Mouse (Mus musculus) CH12.LX (cell line): Measurements from ENCODE around the gene Aebp1. TPM values are rescaled to one million over a fixed set of nuclear protein-coding genes. Genes with fewer than 3 reads are reported as not detected.

Experiments
- DNase-seq: peaks from one replicate; pipeline ENCODE4 v3.0.0-alpha.2; 2013; ENCODE audit errors: extremely low read depth
- H3K27ac ChIP-seq: 2 replicates; pipeline ENCODE4 v1.5.1; 2012; ENCODE audit warnings: low read depth, mild to moderate bottlenecking, control low read depth, moderate library complexity; ENCODE audit not compliant: insufficient read depth
- H3K27me3 ChIP-seq: replicated peaks from 2 replicates; pipeline ENCODE3; 2012; ENCODE audit warnings: inconsistent platforms
- H3K36me3 ChIP-seq, 2 experiments: replicated peaks in 1 of 2; 2 replicates each; pipeline versions ENCODE3 to v1.6.1; 2012; ENCODE audit warnings: inconsistent platforms in 1 of 2, low read length in 1 of 2, mild to moderate bottlenecking in 1 of 2, mixed read lengths in 1 of 2, moderate library complexity in 1 of 2; ENCODE audit not compliant: control insufficient read depth in 1 of 2, insufficient read depth in 1 of 2
- H3K4me1 ChIP-seq, 2 experiments: 2 replicates each; pipeline ENCODE4 v1.6.1; 2012; ENCODE audit warnings: inconsistent platforms in 1 of 2, moderate library complexity in 1 of 2; ENCODE audit not compliant: insufficient read depth in 2 of 2, control insufficient read depth in 1 of 2
- H3K4me2 ChIP-seq: 2 replicates; pipeline ENCODE4 v1.6.1; 2012; ENCODE audit warnings: low read depth, mild to moderate bottlenecking, control low read depth; ENCODE audit not compliant: poor library complexity, insufficient read depth, severe bottlenecking
- H3K4me3 ChIP-seq, 3 experiments: fragments of 150-350 bp in 1 of 3; sonication (generic) in 1 of 3; replicated peaks in 1 of 3; 2 replicates each; pipeline versions ENCODE3 to v1.5.1; 2011 to 2012; ENCODE audit warnings: low read depth in 2 of 3, low read length in 2 of 3, mild to moderate bottlenecking in 2 of 3, moderate library complexity in 2 of 3, control low read depth in 1 of 3, improper control_type of control experiment in 1 of 3, inconsistent platforms in 1 of 3, mixed read lengths in 1 of 3; ENCODE audit not compliant: poor library complexity in 1 of 3
- H3K79me2 ChIP-seq: replicated peaks from 2 replicates; pipeline ENCODE4 v1.6.1; 2012; ENCODE audit warnings: mild to moderate bottlenecking, moderate library complexity; ENCODE audit not compliant: control insufficient read depth, poor library complexity, insufficient read depth, severe bottlenecking; ENCODE audit errors: extremely low read depth
- H3K9ac ChIP-seq: 2 replicates; pipeline ENCODE4 v1.6.1; 2012; ENCODE audit warnings: low read depth, mild to moderate bottlenecking, control low read depth, moderate library complexity; ENCODE audit not compliant: insufficient read depth
- H3K9me3 ChIP-seq: replicated peaks from 2 replicates; pipeline ENCODE3; 2012; ENCODE audit warnings: low read length, inconsistent platforms, mixed read lengths
- BHLHE40 ChIP-seq: IDR thresholded peaks from 2 replicates; pipeline ENCODE4 v1.6.1; 2011; ENCODE audit warnings: mild to moderate bottlenecking, low read depth, low read length, improper control_type of control experiment
- CTCF ChIP-seq, 2 experiments: IDR thresholded peaks in 1 of 2; conservative IDR thresholded peaks in 1 of 2; 2 replicates each; pipeline ENCODE4 v1.5.1; 2011 to 2012; ENCODE audit warnings: low read depth in 2 of 2, low read length in 2 of 2, improper control_type of control experiment in 1 of 2, inconsistent platforms in 1 of 2, mild to moderate bottlenecking in 1 of 2, moderate library complexity in 1 of 2
- E2F4 ChIP-seq: IDR thresholded peaks from 2 replicates; pipeline ENCODE4 v1.6.1; 2011; ENCODE audit warnings: low read depth, low read length, improper control_type of control experiment; ENCODE audit not compliant: insufficient replicate concordance
- IRF4 ChIP-seq: IDR thresholded peaks from 2 replicates; pipeline ENCODE4 v1.6.1; 2014; ENCODE audit warnings: low read depth, mild to moderate bottlenecking, inconsistent platforms, low read length, improper control_type of control experiment
- JUN ChIP-seq: IDR thresholded peaks from 2 replicates; pipeline ENCODE4 v1.6.1; 2011; ENCODE audit warnings: low read depth, mild to moderate bottlenecking, low read length, improper control_type of control experiment, moderate library complexity; ENCODE audit not compliant: insufficient read depth
- MAFK ChIP-seq: IDR thresholded peaks from 2 replicates; pipeline ENCODE4 v1.6.1; 2011; ENCODE audit warnings: low read length, improper control_type of control experiment; ENCODE audit not compliant: insufficient replicate concordance
- MAX ChIP-seq: IDR thresholded peaks from 2 replicates; pipeline ENCODE4 v1.6.1; 2011; ENCODE audit warnings: low read length, improper control_type of control experiment
- MYC ChIP-seq: IDR thresholded peaks from 2 replicates; pipeline ENCODE4 v1.6.1; 2011; ENCODE audit warnings: low read depth, mild to moderate bottlenecking, improper control_type of control experiment, low read length
- NRF1 ChIP-seq: IDR thresholded peaks from 2 replicates; pipeline ENCODE4 v1.6.1; 2014; ENCODE audit warnings: low read depth, mild to moderate bottlenecking, inconsistent platforms, low read length, improper control_type of control experiment, moderate library complexity
- PAX5 ChIP-seq: IDR thresholded peaks from 2 replicates; pipeline ENCODE4 v1.6.1; 2012; ENCODE audit warnings: low read length, inconsistent platforms, mixed read lengths
- POLR2AphosphoS2 ChIP-seq: IDR thresholded peaks from 2 replicates; pipeline ENCODE4 v1.6.1; 2011; ENCODE audit warnings: low read depth, low read length, improper control_type of control experiment
- RAD21 ChIP-seq: IDR thresholded peaks from 2 replicates; pipeline ENCODE4 v1.6.1; 2011; ENCODE audit warnings: low read depth, mild to moderate bottlenecking, low read length, improper control_type of control experiment, moderate library complexity
- SIN3A ChIP-seq: IDR thresholded peaks from 2 replicates; pipeline ENCODE4 v1.6.1; 2012; ENCODE audit warnings: low read length, improper control_type of control experiment, inconsistent platforms
- SMC3 ChIP-seq: IDR thresholded peaks from 2 replicates; pipeline ENCODE4 v1.6.1; 2011; ENCODE audit warnings: low read depth, low read length, improper control_type of control experiment
- TBP ChIP-seq: conservative IDR thresholded peaks from 2 replicates; pipeline ENCODE4 v1.6.1; 2011; ENCODE audit warnings: low read depth, low read length, improper control_type of control experiment
- TCF12 ChIP-seq: IDR thresholded peaks from 2 replicates; pipeline ENCODE4 v1.6.1; 2014; ENCODE audit warnings: low read depth, mild to moderate bottlenecking, inconsistent platforms, low read length, improper control_type of control experiment
- UBTF ChIP-seq: IDR thresholded peaks from 2 replicates; pipeline ENCODE4 v1.6.1; 2012; ENCODE audit warnings: low read depth, mild to moderate bottlenecking, inconsistent platforms, low read length, improper control_type of control experiment, moderate library complexity
- USF1 ChIP-seq: IDR thresholded peaks from 2 replicates; pipeline ENCODE4 v1.6.1; 2014; ENCODE audit warnings: low read depth, mild to moderate bottlenecking, inconsistent platforms, low read length, improper control_type of control experiment
- USF2 ChIP-seq: conservative IDR thresholded peaks from 2 replicates; pipeline ENCODE4 v1.6.1; 2011; ENCODE audit warnings: low read depth, low read length, improper control_type of control experiment
- ZNF384 ChIP-seq: IDR thresholded peaks from 2 replicates; pipeline ENCODE4 v1.6.1; 2012; ENCODE audit warnings: low read depth, low read length, improper control_type of control experiment, inconsistent platforms
- dilution Hi-C: fragments of 300-500 bp; cut with MboI; formaldehyde crosslinking; loops from 2 replicates; pipeline ENCODE4 v1.14.3; 2020; ENCODE audit warnings: low sequenced_read_pairs; ENCODE audit not compliant: extremely low pct_unique_long_range_greater_than_20kb, extremely low pct_ligation_motif_present
- in situ Hi-C: fragments of 300-500 bp; cut with MboI; formaldehyde crosslinking; loops from 3 replicates; pipeline ENCODE4 v1.14.3; 2019; ENCODE audit warnings: low sequenced_read_pairs, low pct_ligation_motif_present, low pct_unique_long_range_greater_than_20kb, mixed read lengths
- polyA plus RNA-seq: library from polyadenylated mRNA; unstranded; fragments of >175 nt; gene quantifications from 2 replicates; pipeline ENCODE4 v1.2.1, GENCODE M21; 2012; ENCODE audit warnings: low read depth; ENCODE audit not compliant: insufficient read length
- total RNA-seq, 2 experiments: library from RNA; depleted of rRNA; stranded (reverse); fragments of 300-350 nt in 1 of 2; fragments of >200 nt in 1 of 2; gene quantifications; 2 replicates each; pipeline ENCODE4 v1.2.3; 2012 to 2014

The Aebp1 gene
- total and polyA plus RNA-seq, 3 experiments = 0.34 to 1.4 TPM; not detected in 1

DNA sequence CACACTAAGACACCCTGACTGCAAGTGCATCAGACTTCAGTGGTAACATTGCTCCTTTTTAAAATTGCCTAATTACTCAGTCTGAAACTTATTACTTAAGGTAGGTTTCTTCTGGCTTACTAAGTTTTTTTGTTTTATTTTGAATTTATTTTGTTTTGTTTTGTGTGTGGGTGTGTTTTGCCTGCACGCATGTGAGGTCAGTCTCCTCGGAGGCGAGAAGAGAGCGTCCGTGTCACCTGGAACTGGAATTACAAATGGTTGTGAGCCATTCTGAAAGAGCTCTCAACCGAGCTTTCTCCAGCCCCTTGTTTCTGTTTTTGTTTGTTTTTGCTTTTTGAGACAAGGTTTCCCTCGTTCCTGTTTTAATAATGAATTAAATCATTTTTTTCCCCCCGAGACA lies 16.9 kb downstream of the Aebp1 start:
- in situ Hi-C loops = no loop called here
- Histone ChIP-seq H3K4me1 (peaks cover 18 to 41% of the 10 kb centered on the region in 2 experiments), H3K27me3 (no peaks in the 10 kb centered on the region), H3K9me3 (peaks cover 2% of the 10 kb centered on the region), H3K9ac (peak overlapping the region; percentile 74), H3K4me2 (peak overlapping the region; percentile 90), H3K79me2 (peaks cover 24% of the 10 kb centered on the region), H3K4me3 (peak overlapping the region; percentile 34 to 73 (median 56))
- DNase-seq = peak; percentile 54
- 0 out of 2 replicates have a peak, but pooled peaks have one; percentile 28 for TF ChIP-seq MAFK
- 0 out of 2 replicates have a peak, but pooled peaks have one; percentile 14 for TF ChIP-seq BHLHE40
- TF ChIP-seq MYC = peak; percentile 5; the same call in 1 of the 2 replicates
- no peak; the same call in 1 of the 2 replicates for TF ChIP-seq IRF4
- TF ChIP-seq, all 38 proteins: peak for 3
- peak overlapping the region; percentile 53 for H3K27ac ChIP-seq
- H3K36me3 ChIP-seq = peaks cover 30 to 33% of the 10 kb centered on the region in 2 experiments
- dilution Hi-C loops = no loop called here

- Histone ChIP-seq H3K9me3 (peaks cover 2% of the 10 kb centered on the region), H3K4me1 (peaks cover 18 to 41% of the 10 kb centered on the region in 2 experiments), H3K27ac (no peak overlapping the region)
- TF ChIP-seq POLR2AphosphoS2 (no peak), NRF1 (no peak), PAX5 (no peak), SMC3 (peak; percentile 63), MAX (peak; percentile 72), UBTF (no peak), TBP (no peak), SIN3A (no peak), USF1 (peak; percentile 31; the same call in 1 of the 2 replicates), USF2 (no peak), MYC (peak; percentile 91), BHLHE40 (peak; percentile 29; the same call in 1 of the 2 replicates), CTCF (conservative IDR thresholded peaks at IDR 0.05 in 1 of 2, IDR thresholded peaks at IDR 0.05 in 1 of 2; ENCODE audit: low read depth in 2 of 2, low read length in 2 of 2) (peak; percentile 80 to 83), E2F4 (no peak), RAD21 (peak; percentile 71), JUN (no peak), ZNF384 (peak; percentile 43; the same call in 1 of the 2 replicates), TCF12 (no peak)
- TF ChIP-seq, all 38 proteins: peak for 8
- in situ Hi-C loops = no loop called here
- Histone ChIP-seq H3K79me2 (peaks cover 24% of the 10 kb centered on the region), H3K27me3 (no peaks in the 10 kb centered on the region), H3K4me3 (no peak overlapping the region), H3K9ac (no peak overlapping the region), H3K36me3 (peaks cover 18 to 20% of the 10 kb centered on the region in 2 experiments), H3K4me2 (no peak overlapping the region)
- dilution Hi-C loops = no loop called here
- DNase-seq = peak; percentile 74
Observed at GRCm38 (mm10) chr11:5879905-5880304, 18.2 kb downstream of the Aebp1 start.
